Mouse (Mus musculus): ENCODE measurements around the gene Slc7a5. TPM values are rescaled to one million over a fixed set of nuclear protein-coding genes. Genes with fewer than 3 reads are reported as not detected.

Gene Slc7a5
- polyA plus RNA-seq, 1 experiment from 2014 or later: 37.3 TPM

DNA sequence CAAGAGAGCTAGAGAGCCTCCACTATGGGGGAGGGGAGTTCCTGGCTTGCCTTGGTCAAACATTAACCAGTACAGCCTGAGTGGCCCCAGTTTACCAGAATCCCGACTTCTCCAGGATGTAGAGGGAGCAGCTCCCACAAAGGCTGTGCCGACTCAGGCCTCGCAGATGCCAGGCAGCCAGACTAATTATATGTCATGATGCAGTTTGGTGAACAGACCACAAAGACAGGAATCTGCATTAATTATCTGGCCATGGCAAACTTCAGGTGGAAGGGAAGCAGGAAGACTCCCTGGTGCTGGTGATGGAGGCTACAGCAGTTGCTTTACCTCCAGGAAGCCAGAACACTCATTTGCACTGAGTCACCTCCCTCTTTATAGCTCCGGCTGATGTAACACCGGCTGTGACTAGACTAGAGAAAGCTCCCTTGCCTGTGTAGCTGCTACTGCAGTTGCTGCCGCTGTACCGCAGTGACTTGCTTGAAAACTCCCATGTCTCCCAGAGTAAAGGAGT lies 9.6 kb downstream of the Slc7a5 start:
- ATAC-seq (ENCODE audit: insufficient read depth, low FRiP score, low TSS enrichment) (no peak), DNase-seq (ENCODE audit: low spot score) (peak; percentile 37)
- Histone ChIP-seq H3K9ac (ENCODE audit: low read length) (peak overlapping the region; percentile 43), H3K4me3 (ENCODE audit: low read depth, low read length) (no peak overlapping the region), H3K27me3 (ENCODE audit: control insufficient read depth, insufficient read depth, low read length) (no peaks in the 10 kb centered on the region), H3K36me3 (ENCODE audit: control insufficient read depth, insufficient read depth, low read length) (peaks cover 2% of the 10 kb centered on the region; the same call in 1 of the 2 replicates), H3K4me1 (ENCODE audit: control insufficient read depth, insufficient read depth, low read length) (peaks cover 28% of the 10 kb centered on the region), H3K27ac (ENCODE audit: low read depth, low read length) (peak overlapping the region; percentile 71), H3K4me2 (ENCODE audit: low read depth) (peak overlapping the region; percentile 22; the same call in 1 of the 2 replicates), H3K9me3 (ENCODE audit: control insufficient read depth, low read length) (no peaks in the 10 kb centered on the region)
- 6% methylated on average over 7 of the region's 7 CpGs for WGBS

DNA sequence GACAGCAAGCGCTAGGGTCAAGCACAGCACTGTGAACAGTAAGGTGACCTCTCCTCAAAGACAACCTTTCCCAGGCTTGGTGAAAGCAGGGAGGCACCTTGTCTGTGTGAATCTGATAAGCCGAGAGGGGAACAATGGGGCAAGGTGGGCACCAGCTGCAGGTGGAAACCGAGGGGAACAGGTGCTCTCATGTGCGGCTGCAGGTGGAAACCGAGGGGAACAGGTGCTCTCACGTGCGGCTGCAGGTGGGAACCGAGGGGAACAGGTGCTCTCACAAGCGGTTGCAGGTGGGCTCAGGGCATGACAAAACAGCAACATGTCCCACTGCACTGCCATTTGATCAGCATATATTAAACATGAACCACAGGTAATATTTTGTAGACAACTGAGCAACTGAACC lies 10.3 kb downstream of the Slc7a5 start:
- Histone ChIP-seq H3K4me1 (ENCODE audit: control insufficient read depth, insufficient read depth, low read length) (peaks cover 28% of the 10 kb centered on the region), H3K9ac (ENCODE audit: low read length) (no peak overlapping the region)
- 82% methylated on average over 9 of the region's 9 CpGs for WGBS

DNA sequence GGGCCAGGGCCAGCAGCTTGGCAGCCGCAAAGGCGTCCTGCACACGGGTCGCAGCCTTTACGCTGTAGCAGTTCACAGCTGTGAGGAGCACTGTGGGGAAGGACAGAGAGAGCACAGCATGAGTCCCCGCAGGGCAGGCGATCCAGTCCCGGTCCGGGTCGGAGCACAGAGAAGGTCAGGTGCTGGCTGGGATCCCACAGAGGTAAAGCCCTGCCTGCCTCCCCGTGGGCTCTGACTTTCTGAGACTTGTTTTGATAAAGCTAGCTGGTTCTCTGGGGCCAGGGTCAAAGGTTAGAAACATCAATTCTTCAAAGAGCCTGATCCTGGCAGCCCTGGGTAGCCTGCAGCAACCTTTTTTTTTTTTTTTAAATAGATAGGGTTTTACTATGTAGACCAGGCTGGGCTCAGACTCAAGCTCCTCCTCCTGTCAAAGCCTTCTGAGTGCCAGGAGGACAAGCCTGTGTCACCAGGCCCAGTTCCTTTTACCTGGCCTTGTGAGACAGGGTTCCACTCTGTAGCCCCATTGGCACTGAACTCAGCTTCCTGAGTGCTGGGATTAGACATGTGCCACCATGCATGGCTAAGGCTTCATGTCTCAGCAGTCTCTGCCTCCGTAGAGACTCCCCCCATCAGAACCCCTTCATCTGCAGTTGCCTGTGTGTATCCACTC lies 10.9 kb downstream of the Slc7a5 start:
- Histone ChIP-seq H3K4me1 (ENCODE audit: control insufficient read depth, insufficient read depth, low read length) (peaks cover 25% of the 10 kb centered on the region), H3K27me3 (ENCODE audit: control insufficient read depth, insufficient read depth, low read length) (no peaks in the 10 kb centered on the region), H3K27ac (ENCODE audit: low read depth, low read length) (no peak overlapping the region), H3K4me3 (ENCODE audit: low read depth, low read length) (no peak overlapping the region), H3K9me3 (ENCODE audit: control insufficient read depth, low read length) (no peaks in the 10 kb centered on the region), H3K4me2 (ENCODE audit: low read depth) (no peak overlapping the region), H3K9ac (ENCODE audit: low read length) (no peak overlapping the region), H3K36me3 (ENCODE audit: control insufficient read depth, insufficient read depth, low read length) (peaks cover 2% of the 10 kb centered on the region; the same call in 1 of the 2 replicates)
- 22% methylated on average over 12 of the region's 12 CpGs for WGBS
- no peak for DNase-seq (ENCODE audit: low spot score)
- no peak for ATAC-seq (ENCODE audit: insufficient read depth, low FRiP score, low TSS enrichment)

More for the DNA sequence above, 10.3 kb downstream of the Slc7a5 start:
- Histone ChIP-seq H3K36me3 (ENCODE audit: control insufficient read depth, insufficient read depth, low read length) (peaks cover 2% of the 10 kb centered on the region; the same call in 1 of the 2 replicates), H3K27me3 (ENCODE audit: control insufficient read depth, insufficient read depth, low read length) (no peaks in the 10 kb centered on the region), H3K4me3 (ENCODE audit: low read depth, low read length) (no peak overlapping the region), H3K27ac (ENCODE audit: low read depth, low read length) (no peak overlapping the region), H3K4me2 (ENCODE audit: low read depth) (no peak overlapping the region), H3K9me3 (ENCODE audit: control insufficient read depth, low read length) (no peaks in the 10 kb centered on the region)
- no peak for DNase-seq (ENCODE audit: low spot score)
- ATAC-seq (ENCODE audit: insufficient read depth, low FRiP score, low TSS enrichment): no peak

DNA sequence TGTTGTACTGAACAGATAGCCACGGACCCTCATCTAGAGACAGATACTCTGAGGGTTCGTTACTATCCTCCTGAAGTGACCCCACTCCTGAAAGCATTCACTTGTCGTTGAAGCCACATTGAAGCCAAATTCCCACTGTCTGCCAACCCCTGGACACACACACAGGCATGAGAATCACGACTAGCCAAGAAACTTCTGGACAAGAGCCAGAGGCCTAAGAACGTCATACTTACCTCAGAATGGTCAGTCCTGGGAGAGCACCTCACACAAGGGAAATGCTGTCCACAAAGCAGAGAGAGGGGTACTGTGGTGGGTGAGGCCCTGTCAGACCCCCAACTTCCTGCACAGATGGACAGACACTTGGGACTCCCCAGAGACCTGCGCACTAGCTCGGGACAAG lies 11.6 kb downstream of the Slc7a5 start:
- Histone ChIP-seq H3K9me3 (ENCODE audit: control insufficient read depth, low read length) (no peaks in the 10 kb centered on the region), H3K27ac (ENCODE audit: low read depth, low read length) (no peak overlapping the region), H3K27me3 (ENCODE audit: control insufficient read depth, insufficient read depth, low read length) (no peaks in the 10 kb centered on the region), H3K9ac (ENCODE audit: low read length) (no peak overlapping the region), H3K4me3 (ENCODE audit: low read depth, low read length) (no peak overlapping the region), H3K4me1 (ENCODE audit: control insufficient read depth, insufficient read depth, low read length) (peaks cover 25% of the 10 kb centered on the region), H3K4me2 (ENCODE audit: low read depth) (no peak overlapping the region), H3K36me3 (ENCODE audit: control insufficient read depth, insufficient read depth, low read length) (peaks cover 2% of the 10 kb centered on the region; the same call in 1 of the 2 replicates)
- WGBS: 81% methylated on average over 7 of the region's 7 CpGs
- DNase-seq (ENCODE audit: low spot score) (no peak), ATAC-seq (ENCODE audit: insufficient read depth, low FRiP score, low TSS enrichment) (no peak)

DNA sequence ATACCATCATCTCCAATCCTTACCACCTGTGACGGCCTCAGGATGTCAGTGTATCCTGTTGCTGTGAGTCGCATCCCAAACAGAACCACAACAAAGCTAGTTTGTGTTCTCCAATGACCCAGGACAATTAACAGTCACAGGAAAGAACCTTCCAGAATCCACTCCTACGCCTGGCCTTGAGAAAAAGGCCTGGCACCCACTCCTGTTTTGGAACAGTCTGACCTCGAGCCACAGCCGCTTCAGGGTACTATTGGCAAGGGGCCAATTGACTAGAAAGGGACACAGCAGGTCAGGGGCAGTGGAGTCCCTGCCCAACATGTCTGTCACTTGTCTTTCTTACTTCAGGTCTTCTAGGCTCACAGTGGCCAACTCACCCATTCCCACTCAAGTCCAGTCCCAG lies 14.6 kb downstream of the Slc7a5 start:
- H3K9ac ChIP-seq (ENCODE audit: low read length): no peak overlapping the region
- H3K4me2 ChIP-seq (ENCODE audit: low read depth): no peak overlapping the region
- no peak overlapping the region for H3K27ac ChIP-seq (ENCODE audit: low read depth, low read length)
- no peaks in the 10 kb centered on the region for H3K9me3 ChIP-seq (ENCODE audit: control insufficient read depth, low read length)
- WGBS: 95% methylated on average over 5 of the region's 5 CpGs
- peaks cover 12% of the 10 kb centered on the region for H3K4me1 ChIP-seq (ENCODE audit: control insufficient read depth, insufficient read depth, low read length)
- no peak overlapping the region for H3K4me3 ChIP-seq (ENCODE audit: low read depth, low read length)
- DNase-seq (ENCODE audit: low spot score): no peak
- no peaks in the 10 kb centered on the region for H3K27me3 ChIP-seq (ENCODE audit: control insufficient read depth, insufficient read depth, low read length)
- ATAC-seq (ENCODE audit: insufficient read depth, low FRiP score, low TSS enrichment): no peak
- H3K36me3 ChIP-seq (ENCODE audit: control insufficient read depth, insufficient read depth, low read length): peaks cover 2% of the 10 kb centered on the region

DNA sequence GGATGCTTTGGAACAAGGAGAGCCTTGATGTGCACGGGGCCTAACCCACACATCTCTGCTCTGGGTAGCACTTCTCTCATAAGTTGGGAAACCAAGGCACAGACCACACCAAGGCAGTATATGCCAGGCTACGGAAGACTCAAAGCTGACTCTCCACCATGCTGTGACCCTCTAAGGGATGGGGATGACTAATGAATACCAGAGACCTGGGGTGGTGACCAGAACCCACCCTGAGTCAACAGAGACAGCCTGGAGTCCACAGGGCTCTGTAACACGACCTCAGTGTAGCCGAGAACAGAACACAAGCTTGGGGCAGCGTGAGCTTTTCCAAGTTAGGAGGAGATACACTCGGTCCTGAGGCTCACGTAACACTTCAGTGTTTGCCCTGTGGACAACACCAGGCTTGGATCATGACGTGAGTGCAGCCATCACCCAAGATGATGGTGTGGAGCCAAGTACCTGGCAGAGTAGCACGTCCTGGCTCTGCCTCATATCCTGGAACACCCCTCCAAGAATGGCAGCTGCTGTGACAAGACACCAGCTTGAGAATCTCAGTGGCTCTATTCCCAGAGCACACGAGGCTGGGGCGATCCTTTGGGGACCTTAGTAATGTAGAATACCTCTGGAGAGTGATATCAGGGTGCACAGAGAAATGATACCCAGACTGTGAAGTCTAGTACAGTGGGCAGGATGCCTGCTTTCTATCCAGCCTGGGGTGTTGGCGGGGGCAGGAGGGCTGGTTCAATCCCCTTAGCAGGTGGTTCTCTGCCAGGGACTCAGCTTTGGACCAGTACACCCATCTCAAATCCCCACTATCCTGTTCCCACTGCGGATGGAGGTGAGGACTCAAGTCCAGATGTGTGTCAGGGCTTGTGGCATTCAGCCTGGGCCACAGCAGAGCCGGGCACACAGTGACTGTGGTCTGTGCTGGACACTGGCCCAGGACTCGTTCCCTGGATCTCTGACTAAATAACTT lies 17.4 kb downstream of the Slc7a5 start:
- H3K27me3 ChIP-seq (ENCODE audit: control insufficient read depth, insufficient read depth, low read length): no peaks in the 10 kb centered on the region
- H3K4me3 ChIP-seq (ENCODE audit: low read depth, low read length): no peak overlapping the region
- no peak for DNase-seq (ENCODE audit: low spot score)
- no peaks in the 10 kb centered on the region for H3K4me1 ChIP-seq (ENCODE audit: control insufficient read depth, insufficient read depth, low read length)
- H3K36me3 ChIP-seq (ENCODE audit: control insufficient read depth, insufficient read depth, low read length): peaks cover 2% of the 10 kb centered on the region
- H3K4me2 ChIP-seq (ENCODE audit: low read depth): no peak overlapping the region
- no peak for ATAC-seq (ENCODE audit: insufficient read depth, low FRiP score, low TSS enrichment)
- no peak overlapping the region for H3K27ac ChIP-seq (ENCODE audit: low read depth, low read length)
- H3K9me3 ChIP-seq (ENCODE audit: control insufficient read depth, low read length): no peaks in the 10 kb centered on the region
- WGBS: 85% methylated on average over 15 of the region's 15 CpGs
- no peak overlapping the region for H3K9ac ChIP-seq (ENCODE audit: low read length)

DNA sequence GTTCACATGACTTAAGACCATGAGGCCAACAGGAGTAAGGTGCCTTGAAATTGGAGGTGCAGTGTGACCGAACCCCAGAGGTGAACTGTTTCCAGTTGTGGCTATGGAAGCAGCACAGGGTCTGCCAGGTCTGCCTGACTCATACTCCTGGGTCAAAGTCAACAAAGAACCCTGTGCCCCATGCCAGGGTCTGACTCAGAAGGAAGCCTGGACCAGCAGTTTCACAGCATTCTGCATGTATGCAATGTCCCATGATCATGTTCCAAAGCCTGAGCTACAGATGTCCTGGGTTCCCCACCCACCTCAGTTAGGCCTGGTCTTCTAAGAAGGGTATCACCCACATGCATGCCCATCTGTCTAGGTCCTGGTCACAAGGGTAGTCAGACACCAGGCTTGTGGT lies 18.2 kb downstream of the Slc7a5 start:
- H3K9me3 ChIP-seq (ENCODE audit: control insufficient read depth, low read length): no peaks in the 10 kb centered on the region
- H3K27ac ChIP-seq (ENCODE audit: low read depth, low read length): no peak overlapping the region
- H3K4me2 ChIP-seq (ENCODE audit: low read depth): no peak overlapping the region
- WGBS: 100% methylated on average over 1 of the region's 1 CpGs
- H3K9ac ChIP-seq (ENCODE audit: low read length): no peak overlapping the region
- ATAC-seq (ENCODE audit: insufficient read depth, low FRiP score, low TSS enrichment) (no peak), DNase-seq (ENCODE audit: low spot score) (no peak)
- no peaks in the 10 kb centered on the region for H3K27me3 ChIP-seq (ENCODE audit: control insufficient read depth, insufficient read depth, low read length)
- peaks cover 4% of the 10 kb centered on the region for H3K36me3 ChIP-seq (ENCODE audit: control insufficient read depth, insufficient read depth, low read length)
- no peaks in the 10 kb centered on the region for H3K4me1 ChIP-seq (ENCODE audit: control insufficient read depth, insufficient read depth, low read length)
- H3K4me3 ChIP-seq (ENCODE audit: low read depth, low read length): no peak overlapping the region

DNA sequence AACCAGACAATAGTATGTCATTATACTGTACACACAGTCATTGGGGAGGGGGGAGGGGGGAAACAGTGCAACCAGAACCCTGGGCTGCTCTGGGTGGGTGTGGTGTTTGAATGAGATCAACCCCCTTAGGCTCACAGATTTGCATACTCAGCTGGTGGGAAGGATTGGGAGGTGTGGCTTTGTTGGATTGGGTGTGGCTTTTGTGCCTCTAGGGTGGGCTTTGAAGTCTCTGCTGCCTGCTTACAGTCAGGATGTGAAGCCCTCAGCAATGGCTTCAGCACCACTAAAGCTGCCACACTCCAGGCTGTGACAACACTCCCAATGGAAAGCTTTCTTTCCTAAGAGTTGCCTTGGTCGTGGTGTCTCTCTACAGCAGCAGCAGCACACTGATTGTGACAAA lies 19.9 kb downstream of the Slc7a5 start:
- Histone ChIP-seq H3K9me3 (ENCODE audit: control insufficient read depth, low read length) (no peaks in the 10 kb centered on the region), H3K27ac (ENCODE audit: low read depth, low read length) (no peak overlapping the region), H3K27me3 (ENCODE audit: control insufficient read depth, insufficient read depth, low read length) (no peaks in the 10 kb centered on the region), H3K4me2 (ENCODE audit: low read depth) (no peak overlapping the region), H3K4me1 (ENCODE audit: control insufficient read depth, insufficient read depth, low read length) (no peaks in the 10 kb centered on the region), H3K9ac (ENCODE audit: low read length) (no peak overlapping the region), H3K36me3 (ENCODE audit: control insufficient read depth, insufficient read depth, low read length) (peaks cover 9% of the 10 kb centered on the region), H3K4me3 (ENCODE audit: low read depth, low read length) (no peak overlapping the region)
- DNase-seq (ENCODE audit: low spot score) (no peak), ATAC-seq (ENCODE audit: insufficient read depth, low FRiP score, low TSS enrichment) (no peak)
- WGBS: 67% methylated on average over 1 of the region's 1 CpGs

All from neural tube, embryonic 11.5 days (tissue).